Mouse (Mus musculus) 3134 (cell line): Measurements from ENCODE around the gene Cyp4f13.

Experiments
- DNase-seq: peaks from one replicate; pipeline ENCODE4 v3.0.0-alpha.2; 2011; ENCODE audit warnings: low spot score; ENCODE audit not compliant: insufficient read length; ENCODE audit errors: extremely low read depth

Cyp4f13 gene

GRCm38 (mm10) chr17:32906172-32906571, 41.0 kb downstream of the Cyp4f13 start:
- DNase-seq = no peak

GRCm38 (mm10) chr17:32905239-32905638, 42.0 kb downstream of the Cyp4f13 start:
- DNase-seq = no peak

- no peak for DNase-seq
These were observed 42.8 kb downstream of the Cyp4f13 start for GRCm38 (mm10) chr17:32904414-32904813.

DNA sequence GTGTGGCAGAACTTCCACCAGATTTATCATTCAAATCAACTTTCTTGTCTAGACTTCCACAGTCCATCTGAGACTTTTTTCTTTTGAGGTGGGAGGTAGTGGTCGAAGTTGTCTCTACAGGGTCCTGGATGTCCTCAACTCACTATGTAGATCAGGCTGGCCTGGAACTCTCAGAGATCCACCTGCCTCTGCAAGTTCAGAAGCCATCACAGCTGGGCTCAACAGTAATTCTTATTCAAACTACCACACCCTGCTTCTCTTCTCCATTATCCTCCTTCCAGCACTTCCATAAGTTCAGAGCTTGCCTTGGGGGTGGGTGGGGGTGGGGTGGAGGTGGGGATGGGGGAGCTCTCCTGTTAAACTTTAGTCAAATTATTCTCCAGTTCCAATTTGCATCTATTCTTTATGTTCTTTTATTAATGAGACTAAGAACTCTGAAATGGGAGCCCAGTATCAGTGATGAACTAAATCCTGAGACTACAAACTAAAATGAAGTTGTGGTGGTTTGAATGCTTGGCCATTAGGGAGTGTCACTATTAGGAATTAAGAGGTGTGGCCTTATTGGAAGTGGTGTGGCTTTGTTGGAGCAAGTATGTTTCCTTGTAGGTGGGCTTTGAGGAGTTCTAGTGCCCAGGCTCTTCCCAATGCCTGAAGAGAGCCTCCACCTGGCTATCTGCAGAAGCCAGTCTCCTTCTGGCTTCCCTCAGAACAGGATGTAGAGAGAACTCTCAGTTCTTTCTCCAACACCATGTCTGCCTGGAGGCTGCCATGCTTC, 45.3 kb downstream of the Cyp4f13 start:
- no peak for DNase-seq

GRCm38 (mm10) chr17:32895421-32895820, 51.8 kb downstream of the Cyp4f13 start:
- DNase-seq = no peak

DNA sequence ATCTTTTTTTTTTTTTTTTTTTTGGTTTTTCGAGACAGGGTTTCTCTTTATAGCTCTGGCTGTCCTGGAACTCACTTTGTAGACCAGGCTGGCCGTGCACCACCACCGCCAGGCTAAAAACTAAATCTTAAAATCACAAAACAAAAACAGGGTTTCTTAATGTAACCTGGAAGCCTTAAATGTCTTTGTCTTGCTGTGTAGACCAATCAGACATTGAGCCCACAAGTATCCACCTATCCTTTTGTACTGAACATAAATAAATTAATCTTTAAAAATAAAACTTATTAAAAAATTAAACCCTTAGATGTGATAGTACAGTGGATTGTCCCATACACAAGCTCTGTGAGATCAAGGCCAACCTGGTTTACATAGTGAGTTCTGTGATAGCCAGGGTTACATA, 53.3 kb downstream of the Cyp4f13 start:
- no peak for DNase-seq

DNA sequence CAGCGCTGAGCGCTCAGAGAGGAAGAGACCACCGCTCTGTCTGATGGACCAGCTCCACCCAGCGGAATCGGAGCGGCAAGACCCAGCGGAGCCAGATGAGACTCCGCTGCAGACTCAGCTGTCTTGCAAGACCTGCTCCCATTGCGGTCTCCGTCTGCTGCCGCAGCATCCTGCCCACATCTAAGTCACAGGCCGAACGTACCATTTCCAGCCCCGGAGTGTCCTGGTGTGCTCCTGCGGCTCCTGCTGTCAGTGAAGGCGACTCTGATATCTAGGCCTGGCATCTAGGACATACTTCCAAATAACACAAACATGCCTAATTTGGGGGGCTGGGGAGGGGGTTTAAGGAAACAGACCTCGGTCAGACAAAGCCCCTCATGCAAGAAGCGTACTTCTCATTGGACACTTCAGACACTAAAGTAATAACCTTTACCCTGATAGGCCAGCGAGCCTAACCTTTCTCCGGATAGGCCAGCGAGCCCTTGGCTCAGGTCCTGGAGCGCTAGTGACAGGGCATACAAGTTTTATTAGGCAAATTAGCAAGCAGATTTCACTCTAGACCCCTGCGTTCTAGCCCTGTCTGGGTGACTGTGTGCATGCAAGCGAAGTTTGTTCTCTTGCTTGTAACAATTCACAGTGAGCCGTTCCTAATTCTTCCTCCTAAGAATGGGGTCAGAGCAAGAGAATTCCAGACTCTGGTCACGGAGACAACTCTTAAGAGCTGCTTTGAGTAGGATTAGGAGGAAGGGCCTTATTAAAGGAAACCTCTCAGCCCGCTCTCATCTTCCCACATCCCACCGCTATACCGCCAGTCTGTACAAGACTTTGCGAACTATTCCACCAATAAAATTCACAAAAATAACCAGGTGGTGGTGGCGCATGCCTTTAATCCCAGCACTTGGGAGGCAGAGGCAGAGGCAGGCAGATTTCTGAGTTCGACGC, 55.7 kb downstream of the Cyp4f13 start, which contains the start of gene Zfp870:
Zfp870 (minus strand) TSS at position 404 of the 942 bp plus-strand sequence.
- peak; percentile 66 for DNase-seq

GRCm38 (mm10) chr17:32890852-32891238, 56.4 kb downstream of the Cyp4f13 start:
- no peak for DNase-seq

GRCm38 (mm10) chr17:32889611-32890010, 57.6 kb downstream of the Cyp4f13 start:
- DNase-seq = no peak

DNA sequence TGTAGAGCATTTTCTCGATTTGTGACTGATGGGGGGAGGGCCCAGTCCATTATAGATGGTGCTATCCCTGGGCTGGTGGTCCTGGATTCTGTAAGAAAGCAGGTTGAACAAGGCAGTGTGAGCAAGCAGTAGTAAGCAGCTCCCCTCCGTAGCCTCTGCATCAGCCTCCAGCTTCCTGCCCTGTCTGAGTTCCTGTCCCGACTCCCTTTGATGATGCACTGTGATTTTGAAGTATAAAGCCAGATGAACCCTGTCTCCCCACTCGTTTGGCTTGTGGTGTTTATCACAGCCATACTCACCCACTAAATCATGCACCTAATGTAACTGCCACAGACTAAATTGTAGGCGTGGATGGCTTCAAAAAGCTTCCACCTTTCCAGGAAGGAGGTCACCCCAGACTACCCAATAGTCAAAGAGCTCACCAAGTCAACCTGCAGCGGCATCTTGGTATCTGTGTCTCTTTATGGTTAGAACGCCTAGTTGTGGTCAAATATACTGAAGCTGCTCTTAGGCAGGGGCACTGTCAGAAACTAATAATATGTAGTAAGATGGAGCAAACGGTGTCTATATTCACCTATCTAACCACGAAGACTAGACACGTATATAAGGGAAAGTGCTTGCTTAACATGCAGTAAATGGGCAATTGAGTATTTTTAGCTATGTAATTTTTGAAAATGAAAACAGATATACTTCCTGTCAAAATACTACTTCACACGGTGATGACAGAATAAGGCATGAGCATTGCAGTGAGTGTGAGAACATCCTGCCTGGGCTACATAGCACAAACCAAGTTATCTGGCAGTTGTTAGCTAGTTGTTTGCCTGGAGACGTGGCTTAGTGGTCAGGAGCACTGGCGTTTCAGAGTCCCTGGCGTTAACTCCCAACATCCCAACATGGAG, 66.6 kb downstream of the Cyp4f13 start:
- DNase-seq = no peak

DNA sequence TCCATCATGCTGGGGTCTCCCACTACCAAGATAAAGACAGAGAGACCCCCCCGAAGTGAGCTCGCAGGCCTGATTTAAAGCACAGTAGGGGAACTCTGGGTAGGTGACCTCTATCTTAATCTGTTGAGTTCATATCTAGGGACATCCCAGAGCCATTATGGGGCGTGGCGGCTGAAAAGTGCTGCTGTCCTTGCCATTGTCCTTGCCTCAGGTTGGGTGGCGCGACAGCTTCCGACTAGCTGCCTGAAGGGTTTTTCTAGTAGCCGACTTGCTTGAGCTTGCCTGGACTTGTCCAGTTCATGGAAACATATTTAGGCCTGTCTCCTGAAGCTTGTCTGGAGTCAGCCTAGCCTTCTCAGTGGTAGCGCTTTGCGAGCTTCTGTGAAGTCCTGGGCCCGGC, 68.4 kb downstream of the Cyp4f13 start:
- no peak for DNase-seq

- no peak for DNase-seq
These were observed 69.6 kb downstream of the Cyp4f13 start for GRCm38 (mm10) chr17:32877471-32878171.
